Mouse (Mus musculus) G1E (cell line): ENCODE results near the gene Cln3.

Experiments
- CTCF ChIP-seq: IDR thresholded peaks from 2 replicates; pipeline ENCODE4 v1.5.1; 2012; ENCODE audit warnings: low read depth, low read length, inconsistent platforms, mixed read lengths
- GATA1 ChIP-seq: IDR thresholded peaks from 2 replicates; pipeline ENCODE4 v1.6.1; 2012; ENCODE audit warnings: borderline replicate concordance, low read length, inconsistent platforms, mixed read lengths

GRCm38 (mm10) chr7:126612736-126613135, 27.1 kb upstream of the Cln3 start:
- TF ChIP-seq CTCF (no peak), GATA1 (no peak)
